Mouse (Mus musculus): Measurements from ENCODE around the gene Mogs.

Gene Mogs

DNA sequence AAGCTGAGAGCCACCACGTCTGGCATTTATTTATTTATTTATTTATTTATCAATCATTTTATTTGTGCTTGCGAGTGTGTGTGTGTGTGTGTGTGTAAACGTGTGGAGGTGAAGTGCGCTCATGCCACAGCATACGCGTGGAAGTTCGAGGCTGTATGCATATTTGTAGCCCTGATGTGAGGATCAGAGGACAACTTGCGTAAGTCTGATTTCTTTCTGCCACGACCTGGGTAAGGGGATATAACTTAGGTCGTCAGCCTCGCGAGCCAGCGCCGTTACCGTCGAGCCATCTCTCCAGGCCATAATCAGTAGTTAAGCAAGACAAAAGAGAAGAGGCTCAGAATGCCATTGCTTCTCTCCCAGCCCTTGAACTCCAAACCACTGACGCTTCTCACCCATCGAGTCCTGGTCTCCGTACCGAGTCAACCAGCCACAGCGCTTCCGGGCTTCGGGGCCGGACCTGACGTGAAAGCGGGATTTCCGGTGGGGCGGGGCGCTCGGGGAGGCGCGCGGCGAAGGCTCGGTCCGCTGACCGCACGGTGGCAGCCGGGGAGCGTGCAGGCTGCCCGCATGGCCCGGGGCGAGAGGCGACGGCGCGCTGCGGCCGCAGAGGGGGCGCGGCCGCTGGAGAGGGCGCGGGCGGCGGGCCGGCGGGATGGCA, at the start of gene Mogs:
Gene Mogs, plus strand, starts transcription at position 486 of the 661 bp plus-strand sequence.
- peak; percentile 95 for DNase-seq (ENCODE audit: low spot score)

DNA sequence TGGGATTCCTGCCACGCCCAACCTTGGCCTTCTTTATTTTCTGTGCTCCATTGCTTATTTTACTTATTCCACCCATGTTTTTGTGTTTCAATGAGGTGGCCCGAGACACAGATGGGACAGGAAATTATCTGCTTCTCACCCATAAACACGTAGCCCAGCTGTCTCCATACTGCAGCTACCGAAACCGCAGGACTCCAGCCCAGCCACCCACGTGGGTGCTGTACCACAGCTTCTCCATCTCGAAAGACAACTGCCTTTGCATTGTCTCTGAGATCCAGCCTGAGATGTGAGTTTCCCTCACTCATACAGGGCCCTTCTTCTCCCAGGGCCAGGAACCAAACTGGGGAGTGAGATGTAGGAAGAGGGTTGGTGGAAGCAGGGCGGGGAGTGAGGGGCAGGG, 49.3 kb upstream of the Mogs start:
- no peak for DNase-seq (ENCODE audit: low spot score)

DNA sequence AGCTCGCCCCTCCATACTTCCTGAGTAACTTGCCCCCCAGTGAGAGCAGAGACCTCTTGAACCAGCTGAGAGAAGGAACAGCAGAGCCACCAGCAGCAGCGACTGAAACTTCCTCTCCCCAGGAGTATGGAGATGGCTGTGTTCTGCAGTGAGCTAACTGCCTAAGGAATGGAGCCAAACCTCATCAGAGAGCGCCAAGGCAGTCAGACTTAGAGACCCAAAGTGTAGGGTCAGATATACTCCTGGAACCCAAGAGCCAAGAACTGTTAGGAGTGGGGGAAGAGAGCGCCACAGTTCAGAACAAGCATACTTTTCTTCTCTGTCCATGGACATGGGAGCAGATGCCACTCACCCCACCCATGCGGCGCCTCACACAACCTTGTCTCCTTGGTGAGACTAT, 48.9 kb upstream of the Mogs start:
- no peak for DNase-seq (ENCODE audit: low spot score)

DNA sequence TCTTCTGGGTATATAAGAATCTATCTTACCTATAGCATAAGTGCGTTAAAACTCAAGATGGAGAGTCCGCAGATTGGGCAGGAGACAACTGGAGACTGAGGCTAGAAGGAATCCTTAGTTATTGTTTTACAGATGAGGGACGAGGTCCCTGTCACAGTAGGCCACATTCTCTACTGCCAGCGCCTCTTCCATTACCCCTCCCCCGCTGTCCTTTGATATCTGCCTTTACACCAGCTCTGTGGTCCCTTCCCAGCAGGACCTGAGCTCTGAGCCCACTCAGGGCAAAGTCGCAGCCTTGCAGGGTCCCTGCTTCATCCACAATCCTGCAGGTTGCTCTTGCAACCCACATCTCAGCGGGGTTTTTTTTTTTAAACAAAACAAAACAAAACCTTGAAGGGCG, 47.1 kb upstream of the Mogs start:
- no peak for DNase-seq (ENCODE audit: low spot score)

DNA sequence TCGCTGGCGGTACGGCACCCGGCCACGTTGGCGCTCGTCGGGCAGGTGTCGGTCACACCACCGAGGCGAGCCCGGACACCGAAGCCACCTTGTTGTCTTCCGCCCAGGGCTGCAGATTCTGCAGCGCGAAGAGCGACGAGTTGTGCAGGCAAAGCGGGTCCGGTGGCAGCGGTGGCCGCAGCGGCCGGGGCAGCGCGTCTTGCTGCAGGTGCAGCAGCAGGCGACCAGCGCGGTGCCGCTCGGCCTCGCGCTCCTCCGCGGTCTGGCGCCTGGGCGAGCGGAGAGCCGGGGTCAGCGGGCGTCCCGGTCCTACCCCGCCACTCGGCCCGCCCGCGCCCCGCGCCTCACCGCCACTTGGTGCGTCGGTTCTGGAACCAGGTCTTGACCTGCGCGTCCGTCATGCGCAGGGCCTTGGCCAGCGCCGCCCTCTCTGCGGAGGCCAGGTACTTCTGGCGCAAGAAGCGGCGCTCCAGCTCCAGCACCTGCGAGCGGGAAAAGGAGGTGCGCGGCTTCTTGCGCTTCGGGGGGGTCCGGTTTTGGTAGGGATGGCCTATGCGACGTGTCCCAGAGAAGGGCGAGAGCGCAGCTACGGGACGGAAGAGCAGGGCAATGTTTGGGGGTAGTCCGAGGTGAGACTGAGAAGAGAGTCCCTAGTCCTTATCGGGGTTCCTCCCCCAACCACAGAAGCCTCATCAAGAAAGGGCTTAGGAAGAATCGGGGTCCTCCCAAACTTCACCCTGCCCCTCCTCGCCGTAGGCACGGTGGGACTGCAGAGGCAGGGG, 46.4 kb upstream of the Mogs start:
- DNase-seq (ENCODE audit: low spot score), result no peak

DNA sequence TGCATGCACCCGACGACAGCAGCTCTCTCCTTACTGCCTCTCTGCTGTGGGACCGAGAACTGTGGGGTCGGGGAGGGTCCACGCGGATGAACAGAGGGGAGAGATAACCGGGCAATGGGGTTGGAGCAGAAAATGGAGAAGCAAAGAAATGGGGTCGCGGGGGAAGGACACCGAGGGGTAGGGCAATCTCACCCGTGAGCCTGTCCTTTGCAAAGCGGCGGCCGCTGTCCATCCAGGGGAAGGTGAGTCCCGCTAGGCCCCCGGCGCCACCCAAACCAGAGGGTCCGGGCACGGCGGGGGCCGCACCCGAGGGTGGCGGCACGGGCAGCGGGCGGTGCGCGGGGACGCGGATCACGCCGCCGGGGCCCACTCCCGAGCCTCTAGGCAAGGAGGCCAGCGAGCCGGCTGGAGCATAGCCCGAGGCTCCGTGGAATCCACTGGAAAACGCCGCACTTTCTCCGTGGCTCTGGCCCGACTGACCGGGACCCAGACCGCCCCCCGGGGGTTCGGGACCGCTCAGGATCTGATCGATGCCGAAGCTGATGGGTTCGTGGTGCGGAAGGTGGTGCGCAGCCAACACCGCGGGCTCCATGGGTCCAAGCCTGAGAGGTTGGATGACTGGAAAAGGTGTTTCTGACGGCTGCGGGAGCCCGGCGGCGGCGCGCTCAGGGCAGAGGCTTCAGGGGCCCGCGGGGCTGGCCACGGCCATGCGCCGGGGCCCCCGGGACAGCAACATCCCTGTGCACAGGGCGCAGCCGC, 45.6 kb upstream of the Mogs start:
- no peak for DNase-seq (ENCODE audit: low spot score)

DNA sequence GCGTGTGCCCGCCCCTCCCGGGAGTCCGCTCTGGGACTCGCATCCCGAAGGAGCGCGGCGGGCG, 45.2 kb upstream of the Mogs start, which contains the start of gene Tlx2:
Gene Tlx2, minus strand, starts transcription at position 47 of the 64 bp plus-strand sequence.
- DNase-seq (ENCODE audit: low spot score), result no peak

DNA sequence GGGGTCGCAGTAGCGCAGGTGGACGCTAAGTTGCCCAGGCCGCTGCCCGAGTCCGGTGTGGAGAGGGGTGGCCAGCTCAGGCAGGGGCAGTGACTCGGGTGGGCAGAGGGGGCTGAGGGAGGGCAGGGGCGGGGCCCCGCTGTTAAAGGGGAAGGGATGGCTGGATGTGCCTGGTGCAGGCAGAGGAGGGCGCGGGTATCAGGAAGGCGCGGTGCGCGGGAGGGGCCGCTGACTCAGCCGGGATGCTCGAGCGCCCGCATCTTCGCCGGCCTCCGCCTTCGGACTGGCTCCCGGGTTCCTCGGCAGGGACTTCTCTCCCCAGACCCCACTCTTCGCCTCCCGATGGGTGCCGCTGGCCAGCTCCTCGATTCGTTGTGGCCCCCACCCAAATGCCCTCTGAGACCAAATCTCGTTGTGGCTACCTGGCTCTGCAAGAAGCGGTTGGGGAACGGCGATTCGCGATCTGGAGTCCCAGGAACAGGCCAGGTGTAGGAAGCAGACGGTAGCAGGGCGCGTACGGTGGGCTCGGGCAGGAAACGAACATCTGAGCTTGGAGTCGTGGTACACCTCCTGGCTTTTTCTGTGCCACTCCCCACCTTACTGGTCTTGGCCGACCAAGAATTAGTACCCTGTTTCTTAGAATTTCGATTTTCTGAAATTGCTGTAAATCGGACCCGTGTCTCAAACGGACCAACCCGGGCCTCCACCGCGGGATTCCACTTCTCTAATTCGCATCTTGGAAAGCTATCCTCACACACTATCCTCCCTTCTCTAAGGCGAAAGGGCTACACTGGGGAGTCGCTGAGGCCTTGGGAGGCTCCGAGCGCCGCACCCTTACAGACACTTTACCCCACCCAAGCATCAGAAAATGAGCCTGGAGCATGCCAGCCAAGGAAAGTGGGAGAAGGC, 44.7 kb upstream of the Mogs start:
- no peak for DNase-seq (ENCODE audit: low spot score)

DNA sequence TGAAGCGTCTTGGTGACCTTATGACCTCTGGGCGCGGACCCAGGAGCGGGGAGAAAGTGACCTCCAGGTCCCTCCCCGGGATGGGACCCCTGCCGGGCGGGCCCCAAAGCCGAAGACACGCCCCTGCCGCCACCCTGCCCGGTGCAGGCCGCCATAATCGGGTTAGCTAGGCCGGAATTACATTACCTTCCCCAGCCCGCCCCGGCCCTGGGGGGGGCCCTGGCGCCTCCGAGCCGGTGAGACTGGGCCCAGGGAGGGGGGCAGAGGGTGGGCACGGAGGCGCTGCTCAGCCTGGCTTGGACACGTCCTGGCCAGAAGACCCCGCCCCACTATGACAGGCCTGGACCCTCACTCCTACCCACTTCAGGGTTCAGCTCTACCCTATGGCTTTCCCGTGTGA, 44.1 kb upstream of the Mogs start:
- no peak for DNase-seq (ENCODE audit: low spot score)

DNA sequence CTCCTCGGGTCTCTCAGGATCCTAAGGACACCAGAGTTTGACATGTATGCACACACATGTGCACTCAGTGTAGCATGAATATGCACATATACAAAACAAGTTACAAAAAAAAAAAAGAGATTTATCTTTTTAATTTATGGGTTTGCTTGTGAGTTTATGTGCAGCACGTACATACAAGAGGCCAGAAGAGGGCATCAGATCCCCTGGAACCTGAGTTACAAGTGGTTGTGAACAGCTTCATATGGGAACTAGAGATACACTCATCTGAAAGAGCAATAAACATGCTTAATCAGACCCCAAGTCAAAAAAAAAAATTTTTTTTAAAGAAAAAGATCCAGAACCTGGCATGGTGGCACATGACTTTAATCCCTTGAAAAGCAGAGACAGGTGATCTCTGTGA, 40.3 kb upstream of the Mogs start:
- no peak for DNase-seq (ENCODE audit: low spot score)

DNA sequence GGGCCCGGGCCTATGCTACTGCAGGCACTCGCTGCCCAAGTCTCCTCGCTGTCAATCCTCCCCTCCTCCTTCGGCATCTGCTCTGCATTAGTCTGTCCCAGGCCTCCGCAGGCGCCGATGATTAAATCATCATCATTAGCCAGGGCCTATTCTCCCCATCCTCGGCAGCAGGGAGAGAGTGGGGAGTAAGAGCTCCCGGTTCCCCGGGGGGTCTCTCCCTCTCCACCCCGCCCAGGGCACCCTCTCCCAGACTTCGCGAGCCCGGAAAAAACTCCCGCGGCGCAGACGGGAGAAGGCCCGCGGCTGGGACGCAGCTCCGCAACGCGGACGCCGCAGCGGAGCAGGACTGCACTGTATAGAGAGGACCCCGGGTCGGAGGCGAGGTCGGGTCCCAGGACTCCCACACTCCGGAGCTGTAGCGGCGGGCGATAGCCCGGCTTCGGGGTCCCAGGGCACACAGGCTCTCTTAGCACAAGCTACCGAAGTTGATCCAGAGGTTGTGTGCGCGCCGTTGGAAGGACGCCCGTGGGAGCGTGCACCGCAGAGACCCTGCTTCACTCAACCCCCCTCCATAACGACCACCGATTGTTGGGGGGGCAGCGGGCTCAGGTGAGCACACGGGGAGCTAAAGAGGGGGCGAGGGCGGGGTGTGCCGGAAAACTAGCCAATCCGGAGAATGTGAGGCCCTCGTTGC, 37.5 kb upstream of the Mogs start, which contains the start of gene Pcgf1:
Gene Pcgf1, plus strand, starts transcription at position 240 of the 694 bp plus-strand sequence.
- DNase-seq (ENCODE audit: low spot score), result no peak

DNA sequence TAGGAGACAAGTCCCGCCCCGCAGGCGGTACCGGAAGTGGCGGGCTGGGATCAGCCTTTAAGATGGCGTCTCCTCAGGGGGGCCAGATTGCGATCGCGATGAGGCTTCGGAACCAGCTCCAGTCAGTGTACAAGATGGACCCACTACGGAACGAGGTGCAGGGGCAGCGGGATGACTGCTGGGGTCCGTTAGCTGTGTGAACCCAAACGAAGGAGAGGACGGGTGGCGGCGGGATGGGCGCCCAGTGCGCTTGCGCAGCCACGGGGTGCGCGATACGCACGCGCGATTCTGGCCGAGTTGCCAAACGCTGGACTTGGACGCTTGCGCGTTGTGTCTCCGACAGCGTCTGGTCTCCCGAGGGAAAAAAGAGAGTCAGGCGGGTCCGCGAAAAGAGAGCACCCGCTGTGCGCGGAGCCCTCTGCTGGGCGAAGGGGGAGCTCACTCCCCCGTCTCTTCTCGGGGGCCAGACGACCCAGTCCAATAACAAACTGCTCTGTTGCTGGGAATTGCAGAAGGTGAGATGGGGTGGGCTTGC, 36.9 kb upstream of the Mogs start:
- peak; percentile 99 for DNase-seq (ENCODE audit: low spot score)

DNA sequence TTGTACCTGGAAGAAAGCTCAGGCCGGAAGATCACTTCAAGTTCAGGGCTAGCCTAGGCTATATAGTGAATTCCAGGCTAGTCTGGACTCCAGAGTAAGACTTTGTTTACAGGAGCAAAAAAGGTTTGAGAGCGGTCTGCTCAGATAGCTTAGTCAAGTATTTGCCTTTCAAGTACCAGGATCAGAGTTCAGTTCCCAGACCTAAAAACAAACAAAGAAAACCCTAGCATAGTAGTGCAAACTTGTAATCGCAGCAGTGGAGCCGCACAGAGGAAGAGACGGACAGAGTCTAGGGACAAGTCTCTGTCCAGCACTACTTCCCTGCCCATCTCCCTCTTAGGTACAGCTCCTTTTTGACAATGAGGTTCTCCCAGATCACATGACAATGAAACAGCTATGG, 35.1 kb upstream of the Mogs start:
- DNase-seq (ENCODE audit: low spot score), result no peak

DNA sequence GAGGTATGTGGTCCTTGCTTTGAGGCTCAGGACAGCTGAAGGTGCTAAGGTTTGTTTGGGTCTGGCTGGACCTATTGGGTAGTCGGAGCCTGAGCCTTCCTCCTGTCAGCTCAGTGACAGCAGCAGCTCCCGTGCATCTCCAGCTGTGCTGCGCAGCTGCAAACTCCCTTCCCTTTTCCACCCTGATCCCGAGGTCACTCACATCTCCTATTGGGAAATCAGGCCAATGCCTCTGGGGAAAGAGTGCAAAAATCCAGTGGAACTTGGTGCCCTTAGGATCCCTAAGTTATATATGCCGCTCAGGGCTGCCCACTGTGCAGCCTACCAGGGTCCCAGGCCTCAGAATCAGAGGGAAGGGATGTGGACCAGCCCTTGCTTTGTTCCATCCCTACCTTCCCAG, 31.8 kb upstream of the Mogs start:
- no peak for DNase-seq (ENCODE audit: low spot score)

DNA sequence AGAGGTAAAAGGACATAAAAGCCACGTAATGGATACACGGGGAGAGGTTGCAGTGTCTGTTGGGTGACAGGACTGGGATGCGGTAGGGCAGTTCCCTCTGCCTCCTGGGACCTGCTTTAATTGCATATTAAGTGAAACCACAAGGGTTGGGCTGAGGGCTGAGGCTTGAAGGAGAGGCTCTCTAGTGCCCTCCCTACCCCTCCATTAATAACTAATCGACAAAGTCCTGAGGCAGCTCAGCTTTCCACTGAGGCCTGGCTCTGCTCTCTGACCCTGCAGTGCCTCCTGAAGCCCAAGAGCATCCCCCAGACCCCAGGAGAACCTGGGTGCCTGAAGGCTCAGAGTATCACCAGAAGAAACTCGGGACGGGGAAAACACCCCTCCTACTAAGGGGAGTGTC, 30.8 kb upstream of the Mogs start:
- DNase-seq (ENCODE audit: low spot score), result no peak

DNA sequence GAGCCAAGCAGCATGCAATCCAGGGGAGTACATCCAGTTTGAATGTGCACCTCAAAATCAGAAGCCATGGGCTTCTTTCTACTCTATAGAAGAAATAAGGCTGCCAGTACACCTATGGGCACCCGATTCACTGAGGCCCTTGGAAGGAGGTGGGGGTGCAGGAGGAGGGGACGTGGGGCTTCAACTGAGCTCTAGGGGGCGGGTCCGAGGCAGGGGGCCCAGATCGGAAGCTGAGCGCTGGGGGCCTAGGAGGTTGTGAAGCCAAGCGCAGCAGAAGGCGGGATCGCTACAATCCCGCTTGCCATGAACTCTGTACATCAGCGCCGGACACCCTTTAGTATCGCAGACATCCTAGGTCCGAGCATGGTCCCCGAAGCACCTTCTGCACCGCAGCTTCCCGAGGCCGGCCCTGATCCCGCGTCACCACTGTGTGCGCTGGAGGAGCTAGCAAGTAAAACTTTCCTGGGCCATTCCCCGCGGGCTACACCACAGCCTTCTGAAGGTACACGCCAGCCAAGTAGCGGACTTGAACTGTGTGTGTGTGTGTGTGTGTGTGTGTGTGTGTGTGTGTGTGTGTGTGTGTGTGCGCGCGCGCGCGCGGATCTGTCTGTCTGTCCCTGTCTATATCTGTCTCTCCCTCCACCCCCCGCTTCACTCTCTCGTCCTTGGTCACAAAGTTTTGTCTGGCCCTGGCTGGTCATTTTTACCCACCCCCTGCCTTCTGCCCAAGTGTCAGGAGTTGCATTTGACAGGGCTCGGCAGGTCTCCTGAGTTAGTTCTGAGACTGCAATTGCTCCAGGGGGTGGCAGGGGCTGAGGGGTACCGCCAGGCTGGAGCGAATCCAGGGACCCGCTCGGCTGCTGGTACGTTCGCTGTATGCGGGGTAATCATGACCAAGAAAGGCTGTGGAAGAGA, 28.9 kb upstream of the Mogs start, which contains the start of gene Lbx2:
Gene Lbx2, plus strand, starts transcription at position 247 of the 915 bp plus-strand sequence.
- DNase-seq (ENCODE audit: low spot score), result no peak

DNA sequence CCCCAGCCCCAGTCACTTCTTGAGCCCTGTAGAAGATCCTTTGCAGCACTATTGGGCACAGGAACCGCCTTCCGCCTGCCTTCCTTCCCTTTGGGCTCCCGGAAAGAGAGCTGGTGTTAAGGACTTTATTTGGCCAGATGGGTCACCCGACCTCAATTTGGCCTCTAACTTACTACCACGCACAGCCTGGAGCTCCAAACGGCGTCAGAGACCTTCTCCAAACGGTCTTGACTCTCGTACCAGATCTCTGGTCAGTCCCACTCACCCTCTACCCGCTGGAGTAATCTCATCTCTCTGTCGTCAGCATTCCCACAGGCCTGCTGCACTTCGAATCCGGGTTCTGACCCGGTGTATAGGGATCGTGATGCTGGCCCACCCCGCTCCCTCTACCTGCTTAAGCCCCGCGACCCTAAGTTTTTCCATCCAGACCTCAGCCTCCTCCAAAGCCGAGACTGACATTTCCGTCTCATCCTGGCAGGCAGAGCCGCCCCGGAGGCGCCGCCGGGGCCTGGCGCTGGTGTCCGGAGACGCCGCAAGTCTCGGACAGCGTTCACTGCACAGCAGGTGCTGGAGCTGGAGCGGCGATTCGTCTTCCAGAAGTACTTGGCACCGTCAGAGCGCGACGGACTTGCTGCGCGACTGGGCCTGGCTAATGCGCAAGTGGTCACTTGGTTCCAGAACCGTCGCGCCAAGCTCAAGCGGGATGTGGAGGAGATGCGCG, 27.9 kb upstream of the Mogs start:
- DNase-seq (ENCODE audit: low spot score), result no peak

DNA sequence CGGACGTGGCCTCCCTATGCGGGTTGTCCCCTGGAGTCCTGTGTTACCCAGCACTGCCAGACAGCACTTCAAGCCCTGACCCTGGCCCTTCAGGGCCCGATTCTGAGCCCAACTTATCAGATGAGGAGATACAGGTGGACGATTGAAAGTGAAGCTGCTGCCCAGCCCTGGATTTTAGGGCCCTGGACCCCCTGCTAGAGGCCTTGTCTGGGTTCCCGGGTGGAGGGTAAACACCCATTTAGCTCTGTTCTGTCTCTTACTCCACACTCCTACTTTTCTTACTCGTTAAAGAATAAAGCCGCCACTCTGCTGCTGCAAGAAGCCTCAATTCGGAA, 27.4 kb upstream of the Mogs start:
- DNase-seq (ENCODE audit: low spot score), result no peak

DNA sequence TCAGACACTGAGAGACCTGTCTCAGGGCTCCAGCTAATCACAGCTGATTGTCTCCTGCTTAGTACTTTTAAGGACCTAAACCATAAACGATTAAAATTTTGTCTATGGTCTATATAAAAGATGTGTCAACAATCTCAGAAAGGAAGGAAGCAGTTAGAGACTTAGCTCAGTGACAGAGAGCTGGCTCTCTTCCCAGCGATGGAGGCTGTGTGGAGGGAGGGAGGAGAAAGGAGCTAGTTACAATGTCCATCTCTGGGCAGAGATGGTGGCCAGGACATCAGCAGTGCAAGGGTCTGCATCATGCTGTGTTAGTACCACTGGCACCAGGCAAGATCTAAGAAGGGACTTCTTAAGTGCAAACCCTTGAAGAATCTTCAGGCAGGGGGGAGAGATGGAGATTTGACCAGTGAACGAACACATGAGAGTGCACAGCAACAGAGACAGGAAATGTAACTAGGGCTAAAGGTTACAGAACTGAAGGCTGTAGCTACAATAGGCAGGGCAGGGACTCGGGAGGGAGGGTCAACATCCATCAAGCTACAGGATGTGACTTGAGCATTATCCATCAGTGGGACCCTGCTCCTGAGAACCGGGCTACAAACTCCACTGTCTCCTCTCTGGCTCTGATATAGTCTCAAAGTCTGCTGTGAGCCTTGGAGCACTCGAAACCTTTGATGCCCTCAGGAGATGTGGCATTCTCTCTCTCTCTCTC, 22.7 kb upstream of the Mogs start:
- DNase-seq (ENCODE audit: low spot score), result no peak
